Mouse (Mus musculus) left cerebral cortex, postnatal 10 days (tissue): Measurements from ENCODE around the gene Caskin1. TPM values are rescaled to one million over a fixed set of nuclear protein-coding genes. Genes with fewer than 3 reads are reported as not detected.

Experiments used
- DNase-seq, 2 experiments: peaks; one replicate each; pipeline ENCODE4 v3.0.0; 2021 to 2022; ENCODE audit warnings: low spot score in 2 of 2, mixed read lengths in 1 of 2; ENCODE audit errors: extremely low spot score in 1 of 2
- intact Hi-C: fragments of 180-260 bp; cut with DNase I; formaldehyde crosslinking; loops from one replicate; pipeline ENCODE4 v1.15.1; 2025
- total RNA-seq, 2 experiments: library from RNA; stranded (reverse); gene quantifications; 2 replicates each; pipeline ENCODE4 v1.2.3; 2021

Caskin1 gene
- total RNA-seq, 2 experiments from 2014 or later, result 161 to 162 TPM

GRCm38 (mm10) chr17:24548921-24549617 is 60.7 kb downstream of the Caskin1 start:
- intact Hi-C loops, result no loop called here

GRCm38 (mm10) chr17:24549618-24550415 is 61.4 kb downstream of the Caskin1 start, which contains the start of gene Pkd1:
TSS of gene Pkd1 (plus strand) at chr17:24549834.
- intact Hi-C loops, result no loop called here
- DNase-seq, result peak; percentile 97 to 98

More at GRCm38 (mm10) chr17:24548921-24549617, 60.7 kb downstream of the Caskin1 start:
- DNase-seq, result peak in 1 of 2 experiments; percentile 65

DNA sequence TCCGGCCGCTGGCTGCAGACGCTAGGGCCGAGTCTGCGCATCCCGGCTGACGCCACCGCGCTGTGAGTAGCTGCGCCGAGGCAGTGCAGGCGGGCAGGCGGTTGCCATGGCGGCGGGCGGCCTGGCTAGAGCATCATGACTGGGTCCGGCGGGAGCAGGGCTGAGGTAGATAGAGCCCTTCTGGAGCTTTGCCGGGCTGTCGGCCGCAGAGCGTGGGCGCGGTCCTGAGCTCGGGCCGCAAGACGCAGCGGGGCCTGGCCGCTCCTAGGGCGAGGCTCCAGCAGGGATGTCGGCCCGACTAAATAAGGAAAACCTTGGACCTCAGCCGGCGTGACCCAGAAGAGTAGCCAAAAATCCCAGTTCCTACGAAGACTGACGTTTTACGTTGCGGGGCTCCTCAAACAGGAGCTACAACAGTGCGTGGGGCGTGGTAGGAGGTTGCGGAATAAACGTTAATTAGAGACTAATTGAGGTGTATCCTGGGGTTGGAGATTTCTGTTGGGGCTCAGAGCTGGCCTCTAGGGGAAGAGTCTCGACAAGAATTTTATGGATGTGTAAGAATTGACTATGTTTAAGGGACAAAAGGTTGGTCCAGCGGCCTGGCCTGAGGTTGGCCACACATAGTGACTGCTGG is 62.1 kb downstream of the Caskin1 start:
- intact Hi-C loops, result no loop called here
- peak; percentile 75 to 91 for DNase-seq

GRCm38 (mm10) chr17:24551050-24551444 is 62.6 kb downstream of the Caskin1 start:
- intact Hi-C loops, result no loop called here
- peak in 1 of 2 experiments; percentile 23 for DNase-seq

DNA sequence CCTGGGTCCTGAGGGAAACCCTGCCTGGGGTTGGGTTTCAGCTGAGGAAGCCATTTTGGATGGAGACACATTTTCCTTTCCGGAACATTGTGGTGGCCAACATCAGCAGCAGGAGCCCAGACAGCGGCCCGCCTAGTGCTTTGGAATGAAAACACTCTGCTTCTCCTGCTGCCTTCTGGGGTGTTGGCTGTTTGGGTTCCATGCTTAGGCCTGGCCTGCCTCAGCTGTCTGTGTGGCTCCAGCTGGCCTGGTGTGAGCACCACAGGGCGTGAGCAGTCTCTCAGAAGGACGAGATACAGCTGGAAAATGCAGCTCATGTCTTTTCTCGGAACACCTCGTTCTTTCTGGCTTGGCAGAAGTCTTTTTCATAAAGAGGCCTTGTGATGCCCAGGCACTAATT is 68.7 kb downstream of the Caskin1 start:
- intact Hi-C loops, result no loop called here
- peak in 1 of 2 experiments; percentile 25 for DNase-seq

Other genes starting within 250 kb of the Caskin1 start
- gene Ccnf, start 237.1 kb upstream of the Caskin1 start, total RNA-seq, result 1 to 10 TPM; 6.2 to 7.2 TPM
- gene Abca17, start 137.5 kb upstream of the Caskin1 start, total RNA-seq, result 1 to 10 TPM; 1.1 TPM
- 100 to 1,000 TPM; 129 to 135 TPM for gene Abca3, start 136.7 kb upstream of the Caskin1 start, total RNA-seq
- gene Rnps1, start 74.0 kb upstream of the Caskin1 start, total RNA-seq, result 100 to 1,000 TPM; 164 to 166 TPM
- 10 to 100 TPM; 15.1 to 16.9 TPM for gene Eci1, start 62.0 kb upstream of the Caskin1 start, total RNA-seq
- 1 to 10 TPM; 5.7 to 6.5 TPM for gene Dnase1l2, start 45.5 kb upstream of the Caskin1 start, total RNA-seq
- 10 to 100 TPM; 30.8 to 31.3 TPM for gene E4f1, start 18.3 kb upstream of the Caskin1 start, total RNA-seq
- 10 to 100 TPM; 66.4 to 66.7 TPM for gene Pgp, start 18.2 kb upstream of the Caskin1 start, total RNA-seq
- gene Bricd5, start 14.7 kb upstream of the Caskin1 start, total RNA-seq, result 1 to 10 TPM in 1 of 2 experiments, under 1 TPM in 1; 0.88 to 1.4 TPM
- 10 to 100 TPM; 31.6 to 37.4 TPM for gene Mlst8, start 9.5 kb upstream of the Caskin1 start, total RNA-seq
- 100 to 1,000 TPM; 105 to 107 TPM for gene Traf7, start 39.3 kb downstream of the Caskin1 start, total RNA-seq
- gene Rab26, start 45.6 kb downstream of the Caskin1 start, total RNA-seq, result 10 to 100 TPM; 22.6 to 29.8 TPM
- gene Pkd1, start 61.2 kb downstream of the Caskin1 start, total RNA-seq, result 10 to 100 TPM; 60.8 to 66.7 TPM
- gene Tsc2, start 144.0 kb downstream of the Caskin1 start, total RNA-seq, result 100 to 1,000 TPM; 130 to 143 TPM
- gene Nthl1, start 144.1 kb downstream of the Caskin1 start, total RNA-seq, result 1 to 10 TPM; 4.6 to 5.9 TPM
- 10 to 100 TPM; 55.0 to 55.2 TPM for gene Slc9a3r2, start 161.7 kb downstream of the Caskin1 start, total RNA-seq
- not detected for gene Npw, start 169.9 kb downstream of the Caskin1 start, total RNA-seq
- 10 to 100 TPM; 37.2 to 38.1 TPM for gene Zfp598, start 181.1 kb downstream of the Caskin1 start, total RNA-seq
- gene Syngr3, start 201.4 kb downstream of the Caskin1 start, total RNA-seq, result 100 to 1,000 TPM; 248 to 254 TPM
- gene Gfer, start 207.6 kb downstream of the Caskin1 start, total RNA-seq, result 10 to 100 TPM; 21.5 TPM
- gene Noxo1, start 207.6 kb downstream of the Caskin1 start, total RNA-seq, result 1 to 10 TPM; 2.7 to 5.1 TPM
- gene Tbl3, start 219.1 kb downstream of the Caskin1 start, total RNA-seq, result 10 to 100 TPM; 30.9 to 37.9 TPM
- under 1 TPM in 1 of 2 experiments, not detected in 1; 0.69 TPM for gene Rnf151, start 229.5 kb downstream of the Caskin1 start, total RNA-seq
- 100 to 1,000 TPM; 575 to 607 TPM for gene Rps2, start 229.5 kb downstream of the Caskin1 start, total RNA-seq
- gene Ndufb10, start 235.9 kb downstream of the Caskin1 start, total RNA-seq, result 100 to 1,000 TPM; 156 to 176 TPM
- gene Rpl3l, start 239.2 kb downstream of the Caskin1 start, total RNA-seq, result under 1 TPM; 0.43 to 0.49 TPM
- gene Msrb1, start 248.0 kb downstream of the Caskin1 start, total RNA-seq, result 10 to 100 TPM; 44.2 to 47.8 TPM